Mouse (Mus musculus): ENCODE results near the gene Mob3b.

Mob3b gene

GRCm38 (mm10) chr4:34992866-34993638, 164.2 kb downstream of the Mob3b start:
- DNase-seq: no peak

GRCm38 (mm10) chr4:34991891-34992865, 165.1 kb downstream of the Mob3b start:
- no peak for DNase-seq

- no peak for DNase-seq
These were observed 166.2 kb downstream of the Mob3b start for GRCm38 (mm10) chr4:34991116-34991515.

- DNase-seq: no peak
These were observed 166.6 kb downstream of the Mob3b start for GRCm38 (mm10) chr4:34990659-34991058.

GRCm38 (mm10) chr4:34987568-34987967, 169.7 kb downstream of the Mob3b start:
- DNase-seq: no peak

- DNase-seq: no peak
These were observed 170.2 kb downstream of the Mob3b start for GRCm38 (mm10) chr4:34987109-34987508.

GRCm38 (mm10) chr4:34986647-34987046, 170.6 kb downstream of the Mob3b start:
- DNase-seq: no peak

GRCm38 (mm10) chr4:34984377-34984776, 172.9 kb downstream of the Mob3b start:
- no peak for DNase-seq

- no peak for DNase-seq
These were observed 173.8 kb downstream of the Mob3b start for GRCm38 (mm10) chr4:34983511-34983910.

GRCm38 (mm10) chr4:34981301-34982172, 175.7 kb downstream of the Mob3b start:
- no peak for DNase-seq

- no peak for DNase-seq
These were observed 176.7 kb downstream of the Mob3b start for GRCm38 (mm10) chr4:34980461-34981039.

GRCm38 (mm10) chr4:34976916-34977702, 180.2 kb downstream of the Mob3b start:
- no peak for DNase-seq

- peak; percentile 48 for DNase-seq
These were observed 180.9 kb downstream of the Mob3b start for GRCm38 (mm10) chr4:34976331-34976778.

- DNase-seq: no peak
These were observed 182.5 kb downstream of the Mob3b start for GRCm38 (mm10) chr4:34974795-34975194.

- no peak for DNase-seq
These were observed 189.7 kb downstream of the Mob3b start for GRCm38 (mm10) chr4:34967541-34967940.

GRCm38 (mm10) chr4:34966336-34966957, 190.8 kb downstream of the Mob3b start:
- no peak for DNase-seq

GRCm38 (mm10) chr4:34964906-34965305, 192.4 kb downstream of the Mob3b start:
- DNase-seq: no peak

GRCm38 (mm10) chr4:34963999-34964398, 193.3 kb downstream of the Mob3b start:
- DNase-seq: no peak

- no peak for DNase-seq
These were observed 196.3 kb downstream of the Mob3b start for GRCm38 (mm10) chr4:34960781-34961560.

- no peak for DNase-seq
These were observed 197.8 kb downstream of the Mob3b start for GRCm38 (mm10) chr4:34959477-34959876.

All from cerebellum, adult 11 months (tissue).